In genomic region chr2:71667746-71668145, GRCm38 (mm10) we compare ENCODE assay signal across 19 mouse cellular contexts.
DNase-seq lines count a peak whose midpoint lies in the region; ATAC-seq and TF ChIP-seq lines count a peak whose summit lies in the region.
"Had no signal": no experiment of that assay in that cellular context is flagged by ENCODE, and none has a peak within 500 bp of the region (broad histone marks: within the 10 kb centered on the region; RNA-seq: fewer than 3 reads in every experiment).

No protein-coding gene starts in this region.

- H3K4me3 ChIP-seq in thymus, adult 2 months (ENCODE audit: control insufficient read depth, insufficient read depth, low read length), result no peak overlapping the region
- H3K4me3 ChIP-seq: forebrain, embryonic 15.5 days; heart, embryonic 13.5 days; midbrain, embryonic 10.5 days; stomach, embryonic 15.5 days had no signal

- intact Hi-C loops in left cerebral cortex, postnatal 25 days (cut with DNase I), result loop anchor here (1.0 kb wide), 1 partner anchor 42 kb away; no protein-coding TSS in a partner anchor

- H3K27me3 ChIP-seq in thymus, adult 2 months (ENCODE audit: control insufficient read depth, insufficient read depth, low read length), result no peaks in the 10 kb centered on the region
- H3K27me3 ChIP-seq: forebrain, embryonic 15.5 days; heart, embryonic 13.5 days; stomach, embryonic 15.5 days had no signal

- no peak for TF ChIP-seq CTCF in thymus, adult 2 months (IDR thresholded peaks at IDR 0.05; ENCODE audit: borderline replicate concordance, control insufficient read depth, extremely low read depth, insufficient read depth, low read length, poor library complexity)

- DNase-seq in layer of hippocampus, adult 11-12 months (ENCODE audit: low spot score), result peak; percentile 11
- no peak for DNase-seq in layer of hippocampus, postnatal 14 days (ENCODE audit: low spot score in 2 of 2)
- DNase-seq in left cerebral cortex, postnatal 25 days (ENCODE audit: low spot score in 2 of 2), result peak; percentile 42 to 90
- DNase-seq in thymus, adult 2 months, result peak; percentile 54
- DNase-seq in kidney, postnatal 14 days, result no peak
- DNase-seq in cerebellum, postnatal 4 days (ENCODE audit: low spot score in 2 of 2), result no peak
- DNase-seq in kidney, postnatal 25 days, result no peak
- DNase-seq: adrenal gland, postnatal 10 days; B cell, adult 2 months; cerebellum, adult 9-11 months; gastrocnemius, postnatal 36 days; kidney, adult 9 months; lung, postnatal 14 days had no signal

- ATAC-seq in CD4-positive, CD25-positive, alpha-beta regulatory T cell, adult 4 months, result peak; percentile 51
- ATAC-seq: forebrain, embryonic 15.5 days had no signal

- 10% methylated on average over 3 of the region's 3 CpGs for WGBS in thymus, adult 2 months

- peaks cover 24% of the 10 kb centered on the region for H3K4me1 ChIP-seq in thymus, adult 2 months (replicated peaks; ENCODE audit: control insufficient read depth, insufficient read depth, low read length)
- H3K4me1 ChIP-seq: forebrain, embryonic 15.5 days; stomach, embryonic 15.5 days had no signal

- H3K27ac ChIP-seq in thymus, adult 2 months (ENCODE audit: control insufficient read depth, insufficient read depth, low read length), result peak overlapping the region; percentile 89
- H3K27ac ChIP-seq: forebrain, embryonic 15.5 days; midbrain, embryonic 10.5 days; stomach, embryonic 15.5 days had no signal

- no peaks in the 10 kb centered on the region for H3K36me3 ChIP-seq in thymus, adult 2 months (ENCODE audit: control insufficient read depth, insufficient read depth, low read length)
- H3K36me3 ChIP-seq: forebrain, embryonic 15.5 days; G1E; heart, embryonic 13.5 days; midbrain, embryonic 10.5 days; stomach, embryonic 15.5 days had no signal

- no peak for TF ChIP-seq POLR2A in thymus, adult 2 months (IDR thresholded peaks at IDR 0.05; ENCODE audit: control insufficient read depth, extremely low read depth, insufficient read depth, low read length, poor library complexity)

Comparison
In these comparisons a context has a peak if more than half of its experiments do, and no peak if none do; other contexts are left out.
1. DNase-seq: peak in layer of hippocampus, adult 11-12 months (single experiment), left cerebral cortex, postnatal 25 days (2 of 2) and thymus, adult 2 months (single experiment); none in layer of hippocampus, postnatal 14 days (0 of 2), kidney, postnatal 14 days (single experiment), cerebellum, postnatal 4 days (0 of 2) and kidney, postnatal 25 days (0 of 2).